25 mouse cellular contexts compared by ENCODE assay signal in genomic region chr7:144632321-144632720, GRCm38 (mm10). TPM values are rescaled to one million over a fixed set of nuclear protein-coding genes. Genes with fewer than 3 reads are reported as not detected.
A peak's percentile ranks its signal among the peaks of the same experiment; 100 is the strongest.
DNase-seq lines count a peak whose midpoint lies in the region; ATAC-seq lines count a peak whose summit lies in the region.
"Had no signal": no experiment of that assay in that cellular context is flagged by ENCODE, and none has a peak within 500 bp of the region (broad histone marks: within the 10 kb centered on the region; RNA-seq: fewer than 3 reads in every experiment).

No protein-coding gene starts in this region.

- no peak overlapping the region for H3K9ac ChIP-seq in hindbrain, embryonic 13.5 days
- H3K9ac ChIP-seq: embryonic facial prominence, embryonic 13.5 days; forebrain, postnatal 0 days; hindbrain, embryonic 15.5 days had no signal

- ATAC-seq in hindbrain, embryonic 13.5 days (ENCODE audit: low FRiP score) = no peak
- ATAC-seq: forebrain, embryonic 14.5 days; forebrain, postnatal 0 days; intestine, postnatal 0 days; Patski had no signal

- peak overlapping the region; percentile 51; the same call in 1 of the 2 replicates for H3K27ac ChIP-seq in hindbrain, embryonic 10.5 days
- no peak overlapping the region for H3K27ac ChIP-seq in hindbrain, embryonic 13.5 days
- H3K27ac ChIP-seq: embryonic facial prominence, embryonic 13.5 days; gastrocnemius, adult 2 months; hindbrain, embryonic 15.5 days had no signal

- no peak overlapping the region for H3K4me2 ChIP-seq in hindbrain, embryonic 13.5 days
- H3K4me2 ChIP-seq: embryonic facial prominence, embryonic 13.5 days; heart, embryonic 11.5 days; hindbrain, embryonic 15.5 days had no signal

- H3K27me3 ChIP-seq in hindbrain, embryonic 10.5 days (ENCODE audit: insufficient read depth, poor library complexity, severe bottlenecking) = peaks cover 67% of the 10 kb centered on the region
- peaks cover 56% of the 10 kb centered on the region for H3K27me3 ChIP-seq in hindbrain, embryonic 13.5 days
- H3K27me3 ChIP-seq: hindbrain, embryonic 15.5 days; Patski had no signal

- H3K36me3 ChIP-seq in hindbrain, embryonic 10.5 days = peaks cover 26% of the 10 kb centered on the region
- no peaks in the 10 kb centered on the region for H3K36me3 ChIP-seq in hindbrain, embryonic 13.5 days
- H3K36me3 ChIP-seq: embryonic facial prominence, embryonic 13.5 days; hindbrain, embryonic 15.5 days had no signal

- DNase-seq in adrenal gland, adult 2 months = peak; percentile 43
- DNase-seq in adrenal gland, postnatal 10 days = no peak
- DNase-seq in hindbrain, embryonic 10.5 days (ENCODE audit: low spot score) = no peak
- DNase-seq in 3T3-L1 (ENCODE audit: low read depth, low spot score) (peak; percentile 66), NIH3T3 (ENCODE audit: low read depth) (peak; percentile 52)
- no peak for DNase-seq in heart, postnatal 4 days
- DNase-seq: adrenal gland, adult 8-10 months; cerebellum, adult 11 months; cerebellum, adult 2 months; cerebellum, adult 9-11 months; cerebellum, postnatal 25 days; forebrain, postnatal 0 days; gastrocnemius, adult 2 months; gastrocnemius, postnatal 14 days; heart, adult 11 months; kidney, adult 2 months had no signal

- peaks cover 54% of the 10 kb centered on the region for H3K4me1 ChIP-seq in hindbrain, embryonic 10.5 days (replicated peaks)
- peaks cover 37% of the 10 kb centered on the region for H3K4me1 ChIP-seq in hindbrain, embryonic 13.5 days (replicated peaks)

- no peak overlapping the region for H3K4me3 ChIP-seq in hindbrain, embryonic 10.5 days
- H3K4me3 ChIP-seq in hindbrain, embryonic 13.5 days = no peak overlapping the region
- H3K4me3 ChIP-seq: embryonic facial prominence, embryonic 10.5 days; embryonic facial prominence, embryonic 13.5 days; erythroblast, embryonic 14.5 days; gastrocnemius, adult 2 months; hindbrain, embryonic 15.5 days had no signal

- no peaks in the 10 kb centered on the region for H3K9me3 ChIP-seq in hindbrain, embryonic 10.5 days
- H3K9me3 ChIP-seq in hindbrain, embryonic 13.5 days = no peaks in the 10 kb centered on the region
- H3K9me3 ChIP-seq: embryonic facial prominence, embryonic 10.5 days; embryonic facial prominence, embryonic 13.5 days; hindbrain, embryonic 15.5 days had no signal

RNA-seq across cellular contexts. Expression of gene Fadd, which starts 50.1 kb away (rescaled TPM):
- 10 to 100 TPM in 1 of 2 experiments, 1 to 10 TPM in 1; 8.8 to 14.8 TPM for total RNA-seq in adrenal gland, adult 2 months (2021)
- polyA plus RNA-seq in adrenal gland, adult 2 months (2012; rRNA removed) = 13.4 and 13.9 TPM in 2 replicates
- total RNA-seq in adrenal gland, postnatal 10 days (2021) = 10 to 100 TPM; 10.1 to 11.1 TPM
- polyA plus RNA-seq in hindbrain, embryonic 10.5 days (2016; fragmentation: Nextera tagmentation; extraction: Ambion mirVana) = 10.1 TPM in 2 replicates
- 5.1 and 5.4 TPM in 2 replicates for polyA plus RNA-seq in hindbrain, embryonic 13.5 days (2015; fragmentation: Nextera tagmentation; extraction: Ambion mirVana)
- total RNA-seq in heart, postnatal 4 days (2021) = 10 to 100 TPM; 16.6 to 16.7 TPM

Comparison
In these comparisons a context has a peak if more than half of its experiments do, and no peak if none do; other contexts are left out.
1. DNase-seq: peak in adrenal gland, adult 2 months (single experiment), 3T3-L1 (single experiment) and NIH3T3 (single experiment); none in adrenal gland, postnatal 10 days (single experiment), hindbrain, embryonic 10.5 days (single experiment) and heart, postnatal 4 days (single experiment).